In genomic region chr12:112723445-112723844, GRCm38 (mm10) we compare ENCODE assay signal across 7 mouse cellular contexts. TPM values are rescaled to one million over a fixed set of nuclear protein-coding genes. Genes with fewer than 3 reads are reported as not detected.
DNase-seq lines count a peak whose midpoint lies in the region; ATAC-seq and TF ChIP-seq lines count a peak whose summit lies in the region.

No protein-coding gene starts in this region.

- no peak overlapping the region for H3K27ac ChIP-seq in liver, embryonic 12.5 days
- no peak overlapping the region for H3K27ac ChIP-seq in forebrain, embryonic 13.5 days
- no peak overlapping the region for H3K27ac ChIP-seq in limb, embryonic 11.5 days (replicated peaks; ENCODE audit: low read depth, low read length)
- H3K27ac ChIP-seq in small intestine, adult 2 months (ENCODE audit: insufficient read depth, low read depth, low read length) = no peak overlapping the region

- no peak overlapping the region for H3K9ac ChIP-seq in liver, embryonic 12.5 days
- peak overlapping the region; percentile 89 for H3K9ac ChIP-seq in forebrain, embryonic 13.5 days
- no peak overlapping the region for H3K9ac ChIP-seq in limb, embryonic 11.5 days (ENCODE audit: low read length)

- peaks cover 17% of the 10 kb centered on the region for H3K4me1 ChIP-seq in liver, embryonic 12.5 days
- peaks cover 43% of the 10 kb centered on the region for H3K4me1 ChIP-seq in forebrain, embryonic 13.5 days
- H3K4me1 ChIP-seq in limb, embryonic 11.5 days (ENCODE audit: control insufficient read depth, insufficient read depth, low read length) = peaks cover 7% of the 10 kb centered on the region; the same call in 1 of the 2 replicates
- peaks cover 15% of the 10 kb centered on the region for H3K4me1 ChIP-seq in small intestine, adult 2 months (ENCODE audit: control insufficient read depth, insufficient read depth, insufficient read length, low read length)

- no peak for TF ChIP-seq POLR2A in small intestine, adult 2 months (IDR thresholded peaks at IDR 0.05; ENCODE audit: low read depth, low read length)

- H3K27me3 ChIP-seq in liver, embryonic 12.5 days (replicated peaks) = peaks cover 80% of the 10 kb centered on the region
- peaks cover 30% of the 10 kb centered on the region for H3K27me3 ChIP-seq in forebrain, embryonic 13.5 days
- peaks cover 6% of the 10 kb centered on the region; the same call in 1 of the 2 replicates for H3K27me3 ChIP-seq in limb, embryonic 11.5 days (ENCODE audit: control insufficient read depth, insufficient read depth, low read length)
- no peaks in the 10 kb centered on the region for H3K27me3 ChIP-seq in small intestine, adult 2 months (ENCODE audit: control insufficient read depth, insufficient read depth, low read length)

- no peaks in the 10 kb centered on the region for H3K9me3 ChIP-seq in liver, embryonic 12.5 days (replicated peaks)
- no peaks in the 10 kb centered on the region for H3K9me3 ChIP-seq in forebrain, embryonic 13.5 days (replicated peaks)
- H3K9me3 ChIP-seq in limb, embryonic 11.5 days (ENCODE audit: control insufficient read depth, low read length) = no peaks in the 10 kb centered on the region

- H3K4me2 ChIP-seq in liver, embryonic 12.5 days = peak overlapping the region; percentile 84; the same call in 1 of the 2 replicates
- peak overlapping the region; percentile 98 for H3K4me2 ChIP-seq in forebrain, embryonic 13.5 days
- H3K4me2 ChIP-seq in limb, embryonic 11.5 days (ENCODE audit: low read depth, severe bottlenecking) = 0 out of 2 replicates have a peak overlapping the region, but pooled peaks have one; percentile 92

- ATAC-seq in liver, embryonic 12.5 days = no peak
- no peak for ATAC-seq in forebrain, embryonic 13.5 days
- no peak for ATAC-seq in limb, embryonic 11.5 days (ENCODE audit: insufficient number of reproducible peaks, low FRiP score, low TSS enrichment, low read depth)

- DNase-seq in liver = no peak
- no peak for DNase-seq in limb, embryonic 11.5 days (ENCODE audit: low spot score)
- DNase-seq in c-Kit-positive CD71-positive TER-119-positive erythroid progenitor cells, embryonic 14.5 days (ENCODE audit: low spot score) = no peak
- no peak for DNase-seq in gastrocnemius, adult 18-20 months (ENCODE audit: low spot score)

- H3K36me3 ChIP-seq in liver, embryonic 12.5 days = no peaks in the 10 kb centered on the region
- 0 out of 2 replicates have a peak, but pooled peaks cover 2% of the 10 kb centered on the region for H3K36me3 ChIP-seq in forebrain, embryonic 13.5 days (ENCODE audit: poor library complexity, severe bottlenecking)
- H3K36me3 ChIP-seq in limb, embryonic 11.5 days (ENCODE audit: control insufficient read depth, insufficient read depth, low read length) = no peaks in the 10 kb centered on the region
- H3K36me3 ChIP-seq in small intestine, adult 2 months (ENCODE audit: control insufficient read depth, insufficient read depth, low read length) = peaks cover 14% of the 10 kb centered on the region

- no peak for TF ChIP-seq CTCF in small intestine, adult 2 months (IDR thresholded peaks at IDR 0.05; ENCODE audit: extremely low read depth, insufficient read length, insufficient replicate concordance, low read depth, low read length)

- WGBS in liver, embryonic 12.5 days (ENCODE audit: insufficient replicate concordance) = 73% methylated on average over 6 of the region's 6 CpGs
- 93% methylated on average over 6 of the region's 6 CpGs for WGBS in forebrain, embryonic 13.5 days
- 87% methylated on average over 6 of the region's 6 CpGs for WGBS in limb, embryonic 11.5 days
- WGBS in small intestine, adult 2 months = 66% methylated on average over 6 of the region's 6 CpGs

- H3K4me3 ChIP-seq in liver, embryonic 12.5 days = peak overlapping the region; percentile 64; the same call in 1 of the 2 replicates
- peak overlapping the region; percentile 84 for H3K4me3 ChIP-seq in forebrain, embryonic 13.5 days
- H3K4me3 ChIP-seq in limb, embryonic 11.5 days (ENCODE audit: low read depth, low read length) = no peak overlapping the region
- H3K4me3 ChIP-seq in small intestine, adult 2 months (ENCODE audit: low read depth, low read length) = peak overlapping the region; percentile 99

RNA-seq across cellular contexts. Expression of gene Cep170b, which starts 3.2 kb away (rescaled TPM):
- 5.0 and 5.2 TPM in 2 replicates for polyA plus RNA-seq in liver, embryonic 12.5 days (2016; fragmentation: Nextera tagmentation; extraction: Ambion mirVana)
- 11.0 and 13.1 TPM in 2 replicates for polyA plus RNA-seq in forebrain, embryonic 13.5 days (2015; fragmentation: Nextera tagmentation; extraction: Ambion mirVana)
- 9.5 and 9.6 TPM in 2 replicates for polyA plus RNA-seq in limb, embryonic 11.5 days (2014; fragmentation: Nextera tagmentation; extraction: Ambion mirVana)
- 59.3 and 99.3 TPM in 2 replicates for polyA plus RNA-seq in small intestine, adult 2 months (2012; rRNA removed)
- 10 to 100 TPM in 1 of 2 experiments, 1 to 10 TPM in 1; 9.0 to 12.8 TPM for total RNA-seq in gastrocnemius, adult 18-20 months (2021)

RNA-seq across cellular contexts. Expression of gene Pld4, which starts 37.0 kb away (rescaled TPM):
- polyA plus RNA-seq in liver, embryonic 12.5 days (2016; fragmentation: Nextera tagmentation; extraction: Ambion mirVana) = 7.9 and 8.0 TPM in 2 replicates
- polyA plus RNA-seq in forebrain, embryonic 13.5 days (2015; fragmentation: Nextera tagmentation; extraction: Ambion mirVana) = 2.9 and 3.8 TPM in 2 replicates
- 2.8 TPM in 2 replicates for polyA plus RNA-seq in limb, embryonic 11.5 days (2014; fragmentation: Nextera tagmentation; extraction: Ambion mirVana)
- polyA plus RNA-seq in small intestine, adult 2 months (2012; rRNA removed) = 21.8 and 28.2 TPM in 2 replicates
- total RNA-seq in gastrocnemius, adult 18-20 months (2021) = 1 to 10 TPM; 1.3 to 3.4 TPM

RNA-seq across cellular contexts. Expression of gene Zbtb42, which starts 44.8 kb away (rescaled TPM):
- 1.0 and 1.2 TPM in 2 replicates for polyA plus RNA-seq in liver, embryonic 12.5 days (2016; fragmentation: Nextera tagmentation; extraction: Ambion mirVana)
- polyA plus RNA-seq in forebrain, embryonic 13.5 days (2015; fragmentation: Nextera tagmentation; extraction: Ambion mirVana) = 2.1 and 2.4 TPM in 2 replicates
- polyA plus RNA-seq in limb, embryonic 11.5 days (2014; fragmentation: Nextera tagmentation; extraction: Ambion mirVana) = 0.82 and 1.6 TPM in 2 replicates
- 27.7 and 32.8 TPM in 2 replicates for polyA plus RNA-seq in small intestine, adult 2 months (2012; rRNA removed)
- under 1 TPM; 0.59 to 0.90 TPM for total RNA-seq in gastrocnemius, adult 18-20 months (2021)

RNA-seq across cellular contexts. Expression of gene Akt1, which starts 48.8 kb away (rescaled TPM):
- 76.6 and 81.8 TPM in 2 replicates for polyA plus RNA-seq in liver, embryonic 12.5 days (2016; fragmentation: Nextera tagmentation; extraction: Ambion mirVana)
- 46.4 and 50.3 TPM in 2 replicates for polyA plus RNA-seq in forebrain, embryonic 13.5 days (2015; fragmentation: Nextera tagmentation; extraction: Ambion mirVana)
- polyA plus RNA-seq in limb, embryonic 11.5 days (2014; fragmentation: Nextera tagmentation; extraction: Ambion mirVana) = 95.4 and 113 TPM in 2 replicates
- polyA plus RNA-seq in small intestine, adult 2 months (2012; rRNA removed) = 79.0 and 88.7 TPM in 2 replicates
- 10 to 100 TPM; 44.7 to 49.5 TPM for total RNA-seq in gastrocnemius, adult 18-20 months (2021)
